ENCODE assay signal across 25 mouse cellular contexts in genomic region chr13:99666086-99666485, GRCm38 (mm10).
"Had no signal": no experiment of that assay in that cellular context is flagged by ENCODE, and none has a peak within 500 bp of the region (broad histone marks: within the 10 kb centered on the region; RNA-seq: fewer than 3 reads in every experiment).

No protein-coding gene starts in this region.

- DNase-seq: gastrocnemius, postnatal 14 days; gastrocnemius, postnatal 36 days; heart, adult 18-20 months; heart, postnatal 14 days; heart, postnatal 36 days; kidney, adult 11 months; kidney, adult 2 months; kidney, adult 9 months; kidney, postnatal 14 days; kidney, postnatal 36 days; layer of hippocampus, adult 9-11 months; layer of hippocampus, postnatal 36 days; left cerebral cortex, postnatal 4 days had no signal

- H3K4me3 ChIP-seq: heart, embryonic 13.5 days; heart, embryonic 15.5 days; hindbrain, embryonic 13.5 days; hindbrain, embryonic 15.5 days; kidney, embryonic 15.5 days; limb, embryonic 13.5 days; limb, embryonic 15.5 days; liver, embryonic 12.5 days had no signal

- H3K9me3 ChIP-seq: heart, embryonic 13.5 days; heart, embryonic 15.5 days; hindbrain, embryonic 13.5 days; hindbrain, embryonic 15.5 days; kidney, embryonic 15.5 days; limb, embryonic 13.5 days; limb, embryonic 15.5 days; liver, embryonic 12.5 days had no signal

- ATAC-seq: hindbrain, postnatal 0 days; intestine, embryonic 16.5 days; liver, embryonic 12.5 days had no signal

- H3K27me3 ChIP-seq: heart, embryonic 13.5 days; heart, embryonic 15.5 days; hindbrain, embryonic 13.5 days; hindbrain, embryonic 15.5 days; kidney, embryonic 15.5 days; limb, embryonic 13.5 days; limb, embryonic 15.5 days had no signal

- H3K36me3 ChIP-seq: heart, embryonic 13.5 days; heart, embryonic 15.5 days; hindbrain, embryonic 13.5 days; hindbrain, embryonic 15.5 days; kidney, embryonic 15.5 days; limb, embryonic 13.5 days; limb, embryonic 15.5 days; liver, embryonic 12.5 days had no signal

- H3K27ac ChIP-seq: heart, embryonic 13.5 days; heart, embryonic 15.5 days; hindbrain, embryonic 13.5 days; hindbrain, embryonic 15.5 days; hindbrain, postnatal 0 days; kidney, embryonic 15.5 days; kidney, postnatal 0 days; limb, embryonic 13.5 days; limb, embryonic 15.5 days; liver, embryonic 12.5 days had no signal

- H3K9ac ChIP-seq: heart, embryonic 13.5 days; heart, embryonic 15.5 days; hindbrain, embryonic 13.5 days; hindbrain, embryonic 15.5 days; kidney, embryonic 15.5 days; limb, embryonic 13.5 days; limb, embryonic 15.5 days; liver, embryonic 12.5 days had no signal

- H3K4me2 ChIP-seq: heart, embryonic 11.5 days; heart, embryonic 13.5 days; heart, embryonic 15.5 days; hindbrain, embryonic 13.5 days; hindbrain, embryonic 15.5 days; kidney, embryonic 15.5 days; limb, embryonic 13.5 days; limb, embryonic 15.5 days; liver, embryonic 12.5 days had no signal

- H3K4me1 ChIP-seq: kidney, embryonic 15.5 days; limb, embryonic 15.5 days; liver, embryonic 12.5 days had no signal
